12 mouse cellular contexts compared by ENCODE assay signal in genomic region chr16:31113596-31113995, GRCm38 (mm10).
"Had no signal": no experiment of that assay in that cellular context is flagged by ENCODE, and none has a peak within 500 bp of the region (broad histone marks: within the 10 kb centered on the region; RNA-seq: fewer than 3 reads in every experiment).

No protein-coding gene starts in this region.

- DNase-seq: retina, postnatal 1 day; right cerebral cortex, adult 18-20 months; right cerebral cortex, postnatal 14 days; right cerebral cortex, postnatal 25 days; right cerebral cortex, postnatal 4 days; spleen, adult 18-20 months; thymus, adult 18-20 months; thymus, adult 2 months; thymus, postnatal 14 days; thymus, postnatal 25 days; thymus, postnatal 36 days; thymus, postnatal 4 days had no signal
